Mouse (Mus musculus) c-Kit-positive CD71-positive TER-119-positive erythroid progenitor cells, embryonic 14.5 days (primary cell): ENCODE measurements around the gene Ctse.

Experiments used
- DNase-seq: peaks from one replicate; pipeline ENCODE4 v3.0.0-alpha.2; 2013; ENCODE audit warnings: low spot score

Gene Ctse

GRCm38 (mm10) chr1:131652670-131653443, 14.8 kb downstream of the Ctse start:
- no peak for DNase-seq

GRCm38 (mm10) chr1:131655601-131656000, 17.5 kb downstream of the Ctse start:
- no peak for DNase-seq

GRCm38 (mm10) chr1:131657945-131658354, 19.8 kb downstream of the Ctse start:
- DNase-seq: peak; percentile 88

GRCm38 (mm10) chr1:131659512-131660085, 21.5 kb downstream of the Ctse start:
- no peak for DNase-seq

- DNase-seq: no peak
These were observed 22.2 kb downstream of the Ctse start for GRCm38 (mm10) chr1:131660266-131660665.

- no peak for DNase-seq
These were observed 22.8 kb downstream of the Ctse start for GRCm38 (mm10) chr1:131660716-131661472.

- no peak for DNase-seq
These were observed 23.6 kb downstream of the Ctse start for GRCm38 (mm10) chr1:131661749-131662148.

GRCm38 (mm10) chr1:131663286-131663995, 25.3 kb downstream of the Ctse start:
- no peak for DNase-seq

- DNase-seq: no peak
These were observed 26.0 kb downstream of the Ctse start for GRCm38 (mm10) chr1:131664136-131664535.

GRCm38 (mm10) chr1:131665886-131666285, 27.8 kb downstream of the Ctse start:
- DNase-seq: no peak

GRCm38 (mm10) chr1:131671113-131671512, 33.0 kb downstream of the Ctse start:
- DNase-seq: no peak

GRCm38 (mm10) chr1:131672361-131672760, 34.3 kb downstream of the Ctse start:
- no peak for DNase-seq

GRCm38 (mm10) chr1:131679644-131680043, 41.5 kb downstream of the Ctse start:
- DNase-seq: no peak

- no peak for DNase-seq
These were observed 49.6 kb downstream of the Ctse start for GRCm38 (mm10) chr1:131687739-131688138.

GRCm38 (mm10) chr1:131688475-131688874, 50.4 kb downstream of the Ctse start, which contains the start of gene Rab7b:
TSS of gene Rab7b (plus strand) at chr1:131688695.
- no peak for DNase-seq

- DNase-seq: no peak
These were observed 50.9 kb downstream of the Ctse start for GRCm38 (mm10) chr1:131689016-131689415.

- no peak for DNase-seq
These were observed 51.8 kb downstream of the Ctse start for GRCm38 (mm10) chr1:131689899-131690298.

- DNase-seq: no peak
These were observed 52.3 kb downstream of the Ctse start for GRCm38 (mm10) chr1:131690435-131690834.

GRCm38 (mm10) chr1:131691356-131691755, 53.2 kb downstream of the Ctse start:
- DNase-seq: no peak

GRCm38 (mm10) chr1:131695308-131695707, 57.2 kb downstream of the Ctse start:
- no peak for DNase-seq

- DNase-seq: no peak
These were observed 58.2 kb downstream of the Ctse start for GRCm38 (mm10) chr1:131696325-131696724.

GRCm38 (mm10) chr1:131698770-131699169, 60.7 kb downstream of the Ctse start:
- DNase-seq: no peak
